Mouse (Mus musculus) WW6 (cell line): Measurements from ENCODE around the gene B3gnt6.

Source experiments
- DNase-seq: peaks from one replicate; pipeline ENCODE4 v3.0.0-alpha.2; 2013; ENCODE audit warnings: low read depth, low spot score

The B3gnt6 gene

GRCm38 (mm10) chr7:98177566-98177928 is 21.7 kb downstream of the B3gnt6 start:
- no peak for DNase-seq

- DNase-seq: no peak
Observed at GRCm38 (mm10) chr7:98177071-98177485, 22.2 kb downstream of the B3gnt6 start.

GRCm38 (mm10) chr7:98176322-98177070 is 22.8 kb downstream of the B3gnt6 start:
- no peak for DNase-seq

- DNase-seq: no peak
Observed at GRCm38 (mm10) chr7:98174883-98175755, 24.2 kb downstream of the B3gnt6 start.

- no peak for DNase-seq
Observed at GRCm38 (mm10) chr7:98173408-98173807, 25.9 kb downstream of the B3gnt6 start.

- DNase-seq: no peak
Observed at GRCm38 (mm10) chr7:98172661-98173060, 26.6 kb downstream of the B3gnt6 start.

GRCm38 (mm10) chr7:98171141-98172073 is 27.9 kb downstream of the B3gnt6 start:
- DNase-seq: no peak

GRCm38 (mm10) chr7:98164999-98165528 is 34.2 kb downstream of the B3gnt6 start:
- no peak for DNase-seq

- no peak for DNase-seq
Observed at GRCm38 (mm10) chr7:98164382-98164998, 34.8 kb downstream of the B3gnt6 start.

GRCm38 (mm10) chr7:98163700-98164099 is 35.6 kb downstream of the B3gnt6 start:
- no peak for DNase-seq

GRCm38 (mm10) chr7:98162239-98162638 is 37.0 kb downstream of the B3gnt6 start:
- DNase-seq: no peak

GRCm38 (mm10) chr7:98160041-98160740 is 39.1 kb downstream of the B3gnt6 start:
- DNase-seq: no peak

GRCm38 (mm10) chr7:98158481-98158880 is 40.8 kb downstream of the B3gnt6 start:
- no peak for DNase-seq

GRCm38 (mm10) chr7:98157636-98158332 is 41.5 kb downstream of the B3gnt6 start:
- DNase-seq: no peak

GRCm38 (mm10) chr7:98156280-98156665 is 43.0 kb downstream of the B3gnt6 start:
- DNase-seq: no peak

GRCm38 (mm10) chr7:98155546-98156279 is 43.6 kb downstream of the B3gnt6 start:
- DNase-seq: no peak

- DNase-seq: no peak
Observed at GRCm38 (mm10) chr7:98153892-98154291, 45.4 kb downstream of the B3gnt6 start.

- no peak for DNase-seq
Observed at GRCm38 (mm10) chr7:98153345-98153744, 45.9 kb downstream of the B3gnt6 start.

GRCm38 (mm10) chr7:98152400-98152799 is 46.9 kb downstream of the B3gnt6 start:
- no peak for DNase-seq
